Mouse (Mus musculus) left cerebral cortex, postnatal 25 days (tissue): Measurements from ENCODE around the gene Mrps24. TPM values are rescaled to one million over a fixed set of nuclear protein-coding genes. Genes with fewer than 3 reads are reported as not detected.

Experiments used
- DNase-seq, 2 experiments: peaks; one replicate each; pipeline ENCODE4 v3.0.0; 2022; ENCODE audit warnings: low spot score in 2 of 2, mixed read lengths in 1 of 2
- intact Hi-C: fragments of 180-260 bp; cut with DNase I; formaldehyde crosslinking; loops from one replicate; pipeline ENCODE4 v1.15.1; 2025
- total RNA-seq, 2 experiments: library from RNA; stranded (reverse); gene quantifications; 2 replicates each; pipeline ENCODE4 v1.2.3; 2021

Gene Mrps24
- total RNA-seq, result 10 to 100 TPM; 69.2 to 76.5 TPM

DNA sequence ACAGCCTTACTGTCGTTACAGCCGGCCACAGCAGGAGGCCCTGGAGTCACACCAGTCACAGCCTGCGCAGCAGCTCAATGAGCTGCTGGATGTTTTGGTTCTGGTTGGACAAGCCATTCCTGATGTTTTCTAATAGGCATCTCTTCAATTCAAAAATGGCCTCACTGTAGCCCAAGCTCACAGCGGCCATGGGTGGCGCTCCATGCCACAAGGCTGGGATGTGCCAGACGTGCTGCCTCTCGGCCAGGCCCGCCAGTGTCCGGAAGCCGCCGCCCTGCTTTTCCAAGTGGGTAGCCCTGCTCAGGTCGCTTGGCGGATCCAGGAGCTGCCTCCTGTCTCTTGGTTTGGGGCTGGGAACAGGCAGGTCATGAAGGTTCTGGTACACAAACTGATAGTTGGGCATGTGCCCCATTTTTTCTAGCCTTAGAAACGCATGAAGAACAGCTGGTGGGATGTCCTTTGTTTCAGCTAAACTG lies at the start of gene Mrps24:
TSS of gene Mrps24 (minus strand) at position 51 of the 476 bp plus-strand sequence.
- no peak for DNase-seq
- intact Hi-C loops, result no loop called here

- intact Hi-C loops, result loop anchor here (1.0 kb wide), 1 partner anchor 21 kb away; no protein-coding TSS in a partner anchor
- DNase-seq, result no peak
These were observed 47.1 kb upstream of the Mrps24 start for GRCm38 (mm10) chr11:5762633-5762982.

DNA sequence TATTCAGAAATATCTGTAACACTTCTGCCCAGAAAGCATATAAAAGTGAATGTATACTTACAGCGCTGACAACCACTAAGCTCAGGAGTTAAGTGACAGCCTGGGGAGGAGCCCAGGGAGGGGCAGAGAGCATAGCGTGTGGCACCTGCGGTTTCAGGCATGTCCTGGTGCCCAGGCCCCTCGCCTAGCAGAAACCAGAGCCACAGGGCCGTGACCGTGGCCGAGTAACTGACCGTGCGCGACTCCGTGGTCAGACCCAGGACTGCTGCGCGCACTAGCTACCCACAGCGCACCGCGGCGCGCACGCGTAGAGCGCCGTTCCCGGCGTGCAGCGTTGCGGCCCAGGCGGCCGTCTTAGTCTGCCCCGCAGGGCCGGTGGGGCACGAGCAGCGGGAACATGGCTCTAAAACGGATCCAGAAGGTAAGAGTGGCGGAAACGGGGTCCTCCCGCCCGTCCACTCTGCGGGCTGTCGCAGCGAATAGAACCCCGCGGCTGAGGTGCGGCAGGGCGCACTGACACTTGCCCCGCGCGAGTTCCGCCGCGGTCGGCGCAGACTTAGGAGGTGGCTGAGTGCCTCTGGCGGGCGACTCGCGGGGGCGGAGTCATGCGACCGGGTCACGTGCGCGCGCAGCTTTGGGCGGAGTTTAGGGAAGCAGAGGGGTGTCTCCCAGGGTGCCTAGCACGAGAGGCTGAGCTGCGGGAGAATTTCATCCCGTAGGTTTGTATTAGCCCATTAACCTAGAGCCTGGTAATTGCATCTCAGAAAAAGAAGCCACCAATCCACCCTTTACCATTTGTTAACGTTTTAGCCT lies 46.5 kb upstream of the Mrps24 start, which contains the start of gene Urgcp:
TSS of gene Urgcp (minus strand) at position 557 of the 813 bp plus-strand sequence.
- peak; percentile 91 to 92 for DNase-seq
- intact Hi-C loops, result loop anchor here (1.0 kb wide), 1 partner anchor 21 kb away; no protein-coding TSS in a partner anchor

DNA sequence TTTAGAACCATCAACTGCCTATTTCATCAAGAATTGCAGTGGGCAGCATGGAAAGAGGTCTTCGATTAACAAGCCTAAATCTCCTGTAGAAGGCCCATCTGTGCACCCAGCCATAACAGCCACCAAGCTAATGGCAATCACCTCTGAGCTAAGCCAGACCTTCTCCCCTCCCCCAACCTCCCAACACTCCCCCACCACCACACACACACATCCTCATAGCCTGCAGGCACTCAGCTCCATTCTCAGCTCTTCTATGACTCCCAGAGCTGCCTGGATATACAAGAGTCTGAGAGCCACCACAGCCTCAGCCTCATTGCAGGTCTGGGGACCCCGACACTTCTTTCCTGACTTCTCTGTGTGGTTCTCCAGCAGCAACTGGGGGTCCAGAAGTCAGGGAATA lies 38.3 kb upstream of the Mrps24 start:
- DNase-seq, result no peak
- intact Hi-C loops, result no loop called here

DNA sequence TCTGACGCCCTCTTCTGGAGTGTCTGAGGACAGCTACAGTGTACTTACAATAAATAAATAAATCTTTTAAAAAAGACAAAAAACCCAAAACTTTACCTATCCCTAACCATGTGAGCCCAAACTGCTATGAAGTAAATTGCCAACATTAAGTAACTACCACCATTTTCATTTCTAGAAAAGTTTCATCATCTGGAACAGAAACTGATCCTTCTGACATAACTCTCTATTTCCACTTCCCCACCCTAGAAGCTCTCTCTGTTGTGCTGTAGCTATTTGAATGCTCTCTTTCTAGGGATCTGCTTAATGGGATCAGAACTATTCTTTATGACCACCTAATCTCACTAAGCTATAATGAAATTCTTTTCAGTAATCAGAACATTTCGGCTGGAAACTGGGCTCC lies 29.5 kb upstream of the Mrps24 start:
- intact Hi-C loops, result no loop called here
- DNase-seq, result no peak

DNA sequence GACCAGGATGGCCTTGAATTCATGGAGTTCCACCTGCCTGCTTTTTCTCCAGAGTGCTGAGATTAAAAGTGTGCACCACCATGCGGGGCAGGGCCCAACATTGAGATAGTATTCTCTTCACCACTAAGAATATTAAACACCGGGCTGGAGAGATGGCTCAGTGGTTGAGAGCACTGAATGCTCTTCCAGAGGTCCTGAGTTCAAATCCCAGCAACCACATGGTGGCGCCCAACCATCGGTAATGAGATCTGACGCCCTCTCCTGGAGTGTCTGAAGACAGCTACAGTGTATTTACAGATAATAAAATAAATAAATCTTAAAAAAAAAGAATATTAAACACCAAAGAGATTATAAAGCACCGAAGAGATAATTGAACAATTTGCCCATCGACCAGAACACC lies 26.6 kb upstream of the Mrps24 start:
- no peak for DNase-seq
- intact Hi-C loops, result no loop called here

GRCm38 (mm10) chr11:5740965-5741627 lies 25.6 kb upstream of the Mrps24 start:
- intact Hi-C loops, result loop anchor here (1.0 kb wide), 1 partner anchor 21 kb away; the partner anchor contains the start of gene Urgcp
- peak; percentile 74 to 83 for DNase-seq

DNA sequence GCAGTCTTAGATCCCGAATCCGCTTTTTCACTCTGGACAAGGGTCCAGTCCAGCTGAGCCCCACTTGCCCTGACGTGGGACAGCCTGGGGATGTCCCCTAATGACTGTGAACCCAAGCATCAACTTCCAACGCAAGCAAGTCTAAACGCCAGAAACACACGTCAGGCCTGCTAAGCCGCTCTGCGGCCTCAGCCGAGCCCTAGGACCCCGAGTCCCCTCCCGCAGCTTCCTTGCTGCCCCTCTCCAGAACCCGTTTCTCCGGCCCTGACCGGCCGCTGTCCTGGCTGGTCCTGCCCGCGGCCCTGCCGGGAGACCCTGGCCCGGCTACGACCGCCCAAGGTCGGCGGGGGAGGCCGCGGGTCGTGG lies 25.1 kb upstream of the Mrps24 start:
- intact Hi-C loops, result no loop called here
- DNase-seq, result peak in 1 of 2 experiments; percentile 23

GRCm38 (mm10) chr11:5739846-5740245 lies 24.4 kb upstream of the Mrps24 start:
- no peak for DNase-seq
- intact Hi-C loops, result no loop called here

DNA sequence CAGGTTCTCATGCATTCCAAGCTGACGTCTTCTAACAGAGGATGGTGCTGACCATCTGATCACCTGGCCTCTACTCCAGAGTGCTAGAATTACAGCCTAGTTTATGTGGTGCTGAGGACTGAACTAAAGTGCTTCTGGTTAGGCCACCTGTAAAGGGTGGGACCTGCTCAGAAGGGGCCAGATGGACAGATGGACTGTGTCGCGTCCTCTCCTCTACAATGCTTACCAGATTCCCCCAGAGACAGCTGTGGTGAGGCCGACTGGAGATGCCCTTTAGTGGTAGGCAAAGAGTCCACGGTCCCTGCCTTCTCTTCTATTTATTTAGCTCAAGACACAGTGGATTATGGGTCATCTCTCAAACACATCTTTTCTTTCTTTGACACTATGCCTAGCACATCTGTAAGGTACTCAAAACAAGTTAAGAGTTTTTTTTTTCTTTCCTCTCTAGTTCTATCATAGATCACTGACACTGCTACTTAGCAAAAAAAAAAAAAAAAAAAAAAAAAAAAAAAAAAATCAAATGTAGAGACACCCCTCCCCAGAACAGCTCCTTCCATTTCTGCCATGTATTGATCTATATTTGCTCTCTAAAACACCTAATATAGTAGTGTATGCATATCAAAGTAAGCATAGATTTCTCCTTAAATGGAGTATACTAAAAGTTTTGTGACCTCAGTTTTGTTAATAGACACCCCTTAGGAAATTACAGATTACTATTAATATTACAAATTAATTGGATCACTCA lies 23.6 kb upstream of the Mrps24 start:
- no peak for DNase-seq
- intact Hi-C loops, result no loop called here

GRCm38 (mm10) chr11:5737137-5737536 lies 21.7 kb upstream of the Mrps24 start:
- no peak for DNase-seq
- intact Hi-C loops, result no loop called here

DNA sequence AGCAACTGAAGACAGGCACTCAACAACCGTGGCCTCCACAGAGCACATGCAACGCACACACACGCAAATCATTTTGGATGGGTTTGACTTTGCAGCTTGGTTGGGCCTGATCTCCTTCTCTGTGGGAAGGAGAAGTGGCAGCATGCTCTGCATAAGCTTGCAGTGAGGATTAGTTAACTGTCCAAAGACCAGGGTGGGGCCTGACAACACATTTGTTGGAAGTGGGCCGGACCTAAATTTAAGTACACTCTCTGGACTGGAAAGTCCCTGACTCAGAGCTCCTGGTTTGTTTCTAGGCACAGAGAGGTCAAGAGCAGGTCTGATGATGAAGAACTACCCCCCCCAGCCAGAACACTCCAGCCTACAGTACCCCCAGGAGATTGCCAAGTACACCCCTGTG lies 18.8 kb upstream of the Mrps24 start:
- intact Hi-C loops, result no loop called here
- DNase-seq, result no peak

DNA sequence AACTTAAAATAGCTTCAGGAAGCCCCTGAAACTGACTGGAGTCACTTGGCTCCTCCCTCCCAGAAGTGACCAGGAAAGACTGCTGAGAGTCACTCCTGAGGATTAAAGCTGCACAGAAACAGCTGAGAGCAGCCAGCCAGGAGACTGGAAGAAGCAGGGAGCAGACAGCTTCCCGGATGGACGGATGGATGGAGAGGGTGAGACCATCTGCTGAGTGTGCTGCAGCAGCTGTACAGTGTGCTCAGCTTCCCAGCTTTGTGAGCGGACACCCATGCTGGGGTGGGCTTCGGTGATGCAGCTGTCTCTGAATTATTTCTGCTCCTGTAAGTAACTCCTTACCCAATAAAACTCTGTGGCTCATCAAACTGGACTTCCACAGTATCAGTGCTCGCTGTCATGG lies 16.9 kb upstream of the Mrps24 start:
- DNase-seq, result no peak
- intact Hi-C loops, result no loop called here

- intact Hi-C loops, result no loop called here
- DNase-seq, result no peak
These were observed 14.1 kb upstream of the Mrps24 start for GRCm38 (mm10) chr11:5729582-5729981.

- intact Hi-C loops, result no loop called here
These were observed 3.3 kb upstream of the Mrps24 start for GRCm38 (mm10) chr11:5718611-5719354.

GRCm38 (mm10) chr11:5716938-5717705 lies 1.6 kb upstream of the Mrps24 start:
- intact Hi-C loops, result no loop called here
- DNase-seq, result no peak

More at GRCm38 (mm10) chr11:5718611-5719354, 3.3 kb upstream of the Mrps24 start:
- no peak for DNase-seq

GRCm38 (mm10) chr11:5716246-5716645 lies 766 bp upstream of the Mrps24 start:
- no peak for DNase-seq
- intact Hi-C loops, result no loop called here

GRCm38 (mm10) chr11:5715179-5715578 lies 301 bp downstream of the Mrps24 start:
- intact Hi-C loops, result no loop called here

More at GRCm38 (mm10) chr11:5715179-5715578, 301 bp downstream of the Mrps24 start:
- no peak for DNase-seq
